Mouse (Mus musculus) thymus, adult 2 months (tissue): Measurements from ENCODE around the gene Vnn3.

Experiments
- CTCF ChIP-seq: fragments of 200-500 bp; IDR thresholded peaks from 2 replicates; pipeline ENCODE4 v1.5.1; 2012; ENCODE audit warnings: mild to moderate bottlenecking, control low read depth, low read length, moderate library complexity, borderline replicate concordance; ENCODE audit not compliant: control insufficient read depth, poor library complexity, insufficient read depth; ENCODE audit errors: extremely low read depth
- POLR2A ChIP-seq: fragments of 200-500 bp; IDR thresholded peaks from 2 replicates; pipeline ENCODE4 v1.6.1; 2012; ENCODE audit warnings: mild to moderate bottlenecking, low read length, control low read depth, moderate library complexity; ENCODE audit not compliant: control insufficient read depth, poor library complexity, insufficient read depth; ENCODE audit errors: extremely low read depth

- no peak for TF ChIP-seq POLR2A
- no peak for TF ChIP-seq CTCF
Measured at GRCm38 (mm10) chr10:23815168-23815567, 36.1 kb upstream of the Vnn3 start.
